In the genomic region with DNA sequence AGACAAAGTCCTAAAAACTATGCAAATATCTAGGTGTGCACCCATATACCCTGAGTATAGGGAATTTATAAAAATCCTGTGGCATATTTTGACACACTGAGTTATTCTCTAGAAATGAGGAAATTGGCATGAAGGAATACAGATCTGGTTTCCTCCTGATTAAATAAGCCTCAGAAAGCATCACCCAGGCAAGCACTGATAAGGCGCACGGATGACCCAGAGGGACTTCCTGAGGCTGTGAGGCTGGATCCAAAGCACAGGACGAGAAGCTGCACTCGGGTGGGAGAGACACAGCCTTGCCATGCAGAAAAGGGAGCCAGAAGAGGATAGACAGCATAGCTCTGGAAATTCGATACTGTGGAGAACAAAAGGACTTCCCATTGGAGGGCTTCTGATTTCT, we compare ENCODE assay signal across 23 mouse cellular contexts. TPM values are rescaled to one million over a fixed set of nuclear protein-coding genes. Genes with fewer than 3 reads are reported as not detected.
DNase-seq lines count a peak whose midpoint lies in the region; ATAC-seq and TF ChIP-seq lines count a peak whose summit lies in the region.
"Had no signal": no experiment of that assay in that cellular context is flagged by ENCODE, and none has a peak within 500 bp of the region (broad histone marks: within the 10 kb centered on the region; RNA-seq: fewer than 3 reads in every experiment).

No protein-coding gene starts in this region.

- no peaks in the 10 kb centered on the region for H3K79me2 ChIP-seq in MEL (ENCODE audit: control insufficient read depth, insufficient read depth, low read length, poor library complexity)

- TF ChIP-seq CTCF in MEL (IDR thresholded peaks at IDR 0.05 in 2 of 3, conservative IDR thresholded peaks at IDR 0.05 in 1 of 3; ENCODE audit: control insufficient read depth in 1 of 3, insufficient read depth in 1 of 3, low read depth in 2 of 3, low read length in 3 of 3, poor library complexity in 1 of 3, severe bottlenecking in 1 of 3), result no peak

- TF ChIP-seq EP300 in MEL (IDR thresholded peaks at IDR 0.05; ENCODE audit: low read depth in 1 of 2, low read length in 2 of 2), result peak; percentile 90 to 97

- no peak for ATAC-seq in megakaryocyte, adult 5-6 weeks (ENCODE audit: poor library complexity, severe bottlenecking)
- ATAC-seq in megakaryocyte progenitor cell, adult 5-6 weeks (replicated peaks; ENCODE audit: poor library complexity), result peak; percentile 63
- ATAC-seq: CD4-positive, CD25-positive, alpha-beta regulatory T cell, adult 4 months; forebrain, embryonic 15.5 days; intestine, postnatal 0 days had no signal

- peaks cover 12% of the 10 kb centered on the region for H3K36me3 ChIP-seq in megakaryocyte, embryonic 14.5 days (replicated peaks; ENCODE audit: low read length)
- H3K36me3 ChIP-seq in MEL (ENCODE audit: control insufficient read depth in 1 of 2, insufficient read depth in 2 of 2, low read length in 2 of 2), result peaks cover 0 to 9% of the 10 kb centered on the region in 2 experiments; a peak in 2 of 4 replicates
- H3K36me3 ChIP-seq: embryonic facial prominence, embryonic 10.5 days; embryonic facial prominence, embryonic 13.5 days; forebrain, embryonic 12.5 days; forebrain, embryonic 15.5 days; hindbrain, embryonic 12.5 days; hindbrain, embryonic 15.5 days had no signal

- no peak for TF ChIP-seq RAD21 in MEL (IDR thresholded peaks at IDR 0.05; ENCODE audit: low read depth, low read length)

- H3K27me3 ChIP-seq in megakaryocyte, embryonic 14.5 days (replicated peaks), result no peaks in the 10 kb centered on the region
- H3K27me3 ChIP-seq in MEL (ENCODE audit: control insufficient read depth in 1 of 2, insufficient read depth in 2 of 2, low read length in 2 of 2), result no peaks in the 10 kb centered on the region
- H3K27me3 ChIP-seq: embryonic facial prominence, embryonic 13.5 days; forebrain, embryonic 12.5 days; forebrain, embryonic 15.5 days; hindbrain, embryonic 12.5 days; hindbrain, embryonic 15.5 days had no signal

- no peaks in the 10 kb centered on the region; the same call in 1 of the 2 replicates for H3K9me3 ChIP-seq in megakaryocyte, embryonic 14.5 days
- H3K9me3 ChIP-seq in MEL (replicated peaks; ENCODE audit: insufficient read depth, low read length), result no peaks in the 10 kb centered on the region
- H3K9me3 ChIP-seq: embryonic facial prominence, embryonic 13.5 days; forebrain, embryonic 15.5 days; hindbrain, embryonic 12.5 days; hindbrain, embryonic 15.5 days had no signal

- H3K9ac ChIP-seq in MEL (ENCODE audit: control insufficient read depth, low read depth, low read length, poor library complexity, severe bottlenecking), result no peak overlapping the region
- H3K9ac ChIP-seq: embryonic facial prominence, embryonic 13.5 days; forebrain, embryonic 12.5 days; forebrain, embryonic 15.5 days; hindbrain, embryonic 12.5 days; hindbrain, embryonic 15.5 days had no signal

- peak overlapping the region; percentile 83 for H3K4me3 ChIP-seq in megakaryocyte, embryonic 14.5 days (replicated peaks)
- H3K4me3 ChIP-seq in MEL (ENCODE audit: control insufficient read depth in 1 of 2, insufficient read depth in 1 of 2, low read depth in 2 of 2, low read length in 2 of 2), result no peak overlapping the region
- H3K4me3 ChIP-seq: embryonic facial prominence, embryonic 10.5 days; embryonic facial prominence, embryonic 13.5 days; erythroblast, embryonic 14.5 days; forebrain, embryonic 12.5 days; forebrain, embryonic 15.5 days; hindbrain, embryonic 12.5 days; hindbrain, embryonic 15.5 days had no signal

- no peak overlapping the region for H3K27ac ChIP-seq in MEL (ENCODE audit: control insufficient read depth, low read depth, low read length)
- H3K27ac ChIP-seq: embryonic facial prominence, embryonic 10.5 days; embryonic facial prominence, embryonic 13.5 days; forebrain, embryonic 12.5 days; forebrain, embryonic 15.5 days; hindbrain, embryonic 12.5 days; hindbrain, embryonic 15.5 days had no signal

- H3K4me1 ChIP-seq in megakaryocyte, embryonic 14.5 days, result peaks cover 52% of the 10 kb centered on the region
- peaks cover 6 to 7% of the 10 kb centered on the region in 2 experiments; a peak in 3 of 4 replicates for H3K4me1 ChIP-seq in MEL (ENCODE audit: control insufficient read depth in 1 of 2, insufficient read depth in 2 of 2, low read length in 2 of 2)
- H3K4me1 ChIP-seq: embryonic facial prominence, embryonic 10.5 days; embryonic facial prominence, embryonic 13.5 days; forebrain, embryonic 15.5 days; hindbrain, embryonic 12.5 days; hindbrain, embryonic 15.5 days had no signal

- DNase-seq in MEL (ENCODE audit: low read depth, low spot score), result peak; percentile 81
- DNase-seq in cerebellum, adult 8-10 months, result no peak
- no peak for DNase-seq in frontal cortex, postnatal 25 days (ENCODE audit: low spot score in 2 of 2)
- DNase-seq: adrenal gland, adult 2 months; adrenal gland, postnatal 14 days; cerebellum, adult 11 months; cerebellum, adult 2 months; cerebellum, postnatal 10 days; cerebellum, postnatal 36 days; gastrocnemius, postnatal 10 days; heart, adult 11 months had no signal

- no peak for TF ChIP-seq POLR2A in MEL (IDR thresholded peaks at IDR 0.05; ENCODE audit: control insufficient read depth in 1 of 2, insufficient read depth in 1 of 2, low read depth in 1 of 2, low read length in 2 of 2, poor library complexity in 1 of 2)

TF ChIP-seq in MEL, 35 proteins besides CTCF, POLR2A, EP300 and RAD21:
- TF ChIP-seq RCOR1 (IDR thresholded peaks at IDR 0.05; ENCODE audit: low read depth, low read length) (peak; percentile 90), ELF1 (IDR thresholded peaks at IDR 0.05; ENCODE audit: low read depth, low read length) (no peak), SIN3A (IDR thresholded peaks at IDR 0.05; ENCODE audit: low read length) (peak; percentile 55), GABPA (IDR thresholded peaks at IDR 0.05; ENCODE audit: low read depth, low read length) (no peak), JUND (IDR thresholded peaks at IDR 0.05; ENCODE audit: low read depth, low read length) (0 out of 2 replicates have a peak, but pooled peaks have one; percentile 33), USF2 (IDR thresholded peaks at IDR 0.05; ENCODE audit: borderline replicate concordance in 1 of 2, insufficient read depth in 1 of 2, low read depth in 1 of 2, low read length in 2 of 2) (no peak), MAFK (IDR thresholded peaks at IDR 0.05; ENCODE audit: borderline replicate concordance, low read depth, low read length) (no peak), E2F4 (IDR thresholded peaks at IDR 0.05; ENCODE audit: borderline replicate concordance, low read depth, low read length) (no peak), ZNF384 (IDR thresholded peaks at IDR 0.05; ENCODE audit: low read depth, low read length) (no peak), NELFE (IDR thresholded peaks at IDR 0.05; ENCODE audit: low read depth, low read length) (no peak), POLR2AphosphoS2 (IDR thresholded peaks at IDR 0.05; ENCODE audit: low read length) (no peak), SMC3 (IDR thresholded peaks at IDR 0.05; ENCODE audit: low read depth, low read length) (no peak), ETS1 (IDR thresholded peaks at IDR 0.05; ENCODE audit: low read depth, low read length) (peak; percentile 59), POLR2AphosphoS5 (IDR thresholded peaks at IDR 0.05; ENCODE audit: borderline replicate concordance, low read depth, low read length) (no peak), MYC (IDR thresholded peaks at IDR 0.05; ENCODE audit: low read depth, low read length) (0 out of 2 replicates have a peak, but pooled peaks have one; percentile 28), MYB (IDR thresholded peaks at IDR 0.05; ENCODE audit: low read depth, low read length) (no peak), GATA1 (IDR thresholded peaks at IDR 0.05; ENCODE audit: low read depth, low read length) (peak; percentile 96), CHD2 (IDR thresholded peaks at IDR 0.05; ENCODE audit: low read length) (0 out of 2 replicates have a peak, but pooled peaks have one; percentile 16), TCF12 (IDR thresholded peaks at IDR 0.05; ENCODE audit: low read depth, low read length) (peak; percentile 91), TAL1 (IDR thresholded peaks at IDR 0.05; ENCODE audit: low read length) (peak; percentile 82), ZMIZ1 (IDR thresholded peaks at IDR 0.05; ENCODE audit: low read depth, low read length) (no peak)

RNA-seq across cellular contexts. Expression of a gene that starts 12.4 kb away (rescaled TPM):
- polyA plus RNA-seq in megakaryocyte, embryonic 14.5 days (2012; ENCODE audit: insufficient read depth, low replicate concordance), result 4.2 and 23.0 TPM in 2 replicates
- 178 and 191 TPM in 2 replicates for total RNA-seq in megakaryocyte, adult 5-6 weeks (2015)
- total RNA-seq in megakaryocyte, adult 5-6 weeks (2017), result 293 and 359 TPM in 2 replicates
- total RNA-seq in MEL (2012; rRNA removed), result 17.7 and 17.8 TPM in 2 replicates
- polyA plus RNA-seq in MEL (2012; ENCODE audit: insufficient read depth in 1 of 2, insufficient read length in 2 of 2, low read depth in 1 of 2, low replicate concordance in 2 of 2, missing spikeins in 1 of 2), result 10 to 100 TPM in 1 of 2 experiments, not detected in 1; 31.3 TPM
- total RNA-seq in megakaryocyte progenitor cell, adult 5-6 weeks (2015), result 96.8 and 103 TPM in 2 replicates
- 139 and 181 TPM in 2 replicates for total RNA-seq in megakaryocyte progenitor cell, adult 5-6 weeks (2017)
